Mouse (Mus musculus) small intestine, adult 2 months (tissue): ENCODE results near the gene AC161166.1.

Experiments used
- CTCF ChIP-seq: fragments of 200-500 bp; IDR thresholded peaks from 2 replicates; pipeline ENCODE4 v1.5.1; 2012; ENCODE audit warnings: low read depth, mild to moderate bottlenecking, control low read depth, inconsistent platforms, low read length, moderate library complexity, mixed read lengths; ENCODE audit not compliant: insufficient replicate concordance, insufficient read length; ENCODE audit errors: extremely low read depth
- POLR2A ChIP-seq: fragments of 200-500 bp; IDR thresholded peaks from 2 replicates; pipeline ENCODE4 v1.6.1; 2012; ENCODE audit warnings: low read depth, mild to moderate bottlenecking, control low read depth, inconsistent platforms, low read length, moderate library complexity

- TF ChIP-seq POLR2A (no peak), CTCF (no peak)
Observed at GRCm38 (mm10) chr7:24480121-24480941, 31.9 kb downstream of the AC161166.1 start.
